Comparison of ENCODE assay signal across 9 mouse cellular contexts in genomic region chr12:30850902-30851301, GRCm38 (mm10). TPM values are rescaled to one million over a fixed set of nuclear protein-coding genes. Genes with fewer than 3 reads are reported as not detected.
DNase-seq lines count a peak whose midpoint lies in the region; ATAC-seq and TF ChIP-seq lines count a peak whose summit lies in the region.
"Had no signal": no experiment of that assay in that cellular context is flagged by ENCODE, and none has a peak within 500 bp of the region (broad histone marks: within the 10 kb centered on the region; RNA-seq: fewer than 3 reads in every experiment).

No protein-coding gene starts in this region.

- ATAC-seq in CD4-positive, CD25-positive, alpha-beta regulatory T cell, adult 4 months, result no peak

- TF ChIP-seq CTCF in left cerebral cortex, adult 2 months (IDR thresholded peaks at IDR 0.05), result no peak

- peak; percentile 19 to 26 for DNase-seq in adrenal gland, postnatal 36 days
- DNase-seq in adrenal gland, postnatal 25 days, result no peak
- peak; percentile 10 to 15 for DNase-seq in left cerebral cortex, postnatal 14 days (ENCODE audit: low spot score in 2 of 2)
- no peak for DNase-seq in left cerebral cortex, adult 2 months (ENCODE audit: extremely low spot score in 1 of 2, low spot score in 2 of 2)
- DNase-seq in layer of hippocampus, adult 18-20 months (ENCODE audit: low spot score in 2 of 2), result peak; percentile 64 to 84
- peak; percentile 6 for DNase-seq in right cerebral cortex, postnatal 25 days
- no peak for DNase-seq in thymus, postnatal 0 days (ENCODE audit: low spot score)

- no peak overlapping the region for H3K4me3 ChIP-seq in left cerebral cortex, adult 2 months

- H3K27ac ChIP-seq in left cerebral cortex, adult 2 months, result no peak overlapping the region

- intact Hi-C loops in left cerebral cortex, postnatal 14 days (cut with DNase I), result no loop called here
- intact Hi-C loops in left cerebral cortex, adult 2 months (cut with DNase I), result no loop called here

RNA-seq across cellular contexts. Expression of gene Alkal2, which starts 33.2 kb away (rescaled TPM):
- total RNA-seq in adrenal gland, postnatal 36 days (2021), result 1 to 10 TPM in 1 of 2 experiments, under 1 TPM in 1; 0.16 to 1.3 TPM
- not detected in 2 replicates for total RNA-seq in adrenal gland, postnatal 25 days (2021)
- 1 to 10 TPM; 1.7 to 3.4 TPM for total RNA-seq in left cerebral cortex, postnatal 14 days (2021)
- 1 to 10 TPM; 2.4 to 4.2 TPM for total RNA-seq in left cerebral cortex, adult 2 months (2021)
- total RNA-seq in layer of hippocampus, adult 18-20 months (2021), result 1 to 10 TPM; 4.3 to 5.2 TPM
- not detected for polyA plus RNA-seq in CD4-positive, CD25-positive, alpha-beta regulatory T cell, adult 4 months (2017; shearing (Covaris generic))
- polyA plus RNA-seq in thymus, postnatal 0 days (2015; fragmentation: Nextera tagmentation; extraction: Ambion mirVana), result 0.17 TPM in 1 of 2 replicates, not detected in the other
- polyA plus RNA-seq: C2C12 had no signal

Comparison
In these comparisons a context has a peak if more than half of its experiments do, and no peak if none do; other contexts are left out.
1. DNase-seq: peak in adrenal gland, postnatal 36 days (2 of 2), left cerebral cortex, postnatal 14 days (2 of 2), layer of hippocampus, adult 18-20 months (2 of 2) and right cerebral cortex, postnatal 25 days (single experiment); none in adrenal gland, postnatal 25 days (single experiment), left cerebral cortex, adult 2 months (0 of 2) and thymus, postnatal 0 days (single experiment).